Mouse (Mus musculus): ENCODE results near the gene Zzz3. TPM values are rescaled to one million over a fixed set of nuclear protein-coding genes. Genes with fewer than 3 reads are reported as not detected.

Gene Zzz3
- polyA plus RNA-seq, 1 experiment from 2014 or later: 22.8 TPM

- 85% methylated on average over 5 of the region's 5 CpGs for WGBS
- TF ChIP-seq EP300 (optimal IDR thresholded peaks at IDR 0.05) (no peak), CTCF (IDR thresholded peaks at IDR 0.05; ENCODE audit: low read depth) (no peak)
- H3K9ac ChIP-seq (ENCODE audit: low read length): no peak overlapping the region
- no peak overlapping the region for H3K4me3 ChIP-seq (ENCODE audit: low read depth, low read length)
- no peaks in the 10 kb centered on the region for H3K36me3 ChIP-seq (ENCODE audit: control insufficient read depth, insufficient read depth, low read length)
- H3K27ac ChIP-seq (replicated peaks): no peak overlapping the region
- no peaks in the 10 kb centered on the region for H3K4me1 ChIP-seq (replicated peaks; ENCODE audit: control insufficient read depth, insufficient read depth)
- ATAC-seq (ENCODE audit: low FRiP score, low TSS enrichment) (no peak), DNase-seq (ENCODE audit: low spot score) (no peak)
- H3K27me3 ChIP-seq (ENCODE audit: control insufficient read depth, insufficient read depth, low read length): no peaks in the 10 kb centered on the region
- no peak overlapping the region for H3K4me2 ChIP-seq (replicated peaks; ENCODE audit: low read depth)
- H3K9me3 ChIP-seq (ENCODE audit: control insufficient read depth, low read length): no peaks in the 10 kb centered on the region
These were observed 95.2 kb downstream of the Zzz3 start for GRCm38 (mm10) chr3:152490423-152490822.

GRCm38 (mm10) chr3:152492241-152492640 lies 97.0 kb downstream of the Zzz3 start:
- DNase-seq (ENCODE audit: low spot score) (no peak), ATAC-seq (ENCODE audit: low FRiP score, low TSS enrichment) (no peak)
- no peaks in the 10 kb centered on the region for H3K4me1 ChIP-seq (replicated peaks; ENCODE audit: control insufficient read depth, insufficient read depth)
- no peaks in the 10 kb centered on the region for H3K27me3 ChIP-seq (ENCODE audit: control insufficient read depth, insufficient read depth, low read length)
- no peak overlapping the region for H3K4me2 ChIP-seq (replicated peaks; ENCODE audit: low read depth)
- H3K27ac ChIP-seq (replicated peaks): no peak overlapping the region
- no peak for TF ChIP-seq CTCF (IDR thresholded peaks at IDR 0.05; ENCODE audit: low read depth)
- no peak for TF ChIP-seq EP300 (optimal IDR thresholded peaks at IDR 0.05)
- no peaks in the 10 kb centered on the region for H3K9me3 ChIP-seq (ENCODE audit: control insufficient read depth, low read length)
- no peak overlapping the region for H3K4me3 ChIP-seq (ENCODE audit: low read depth, low read length)
- no peaks in the 10 kb centered on the region for H3K36me3 ChIP-seq (ENCODE audit: control insufficient read depth, insufficient read depth, low read length)
- no peak overlapping the region for H3K9ac ChIP-seq (ENCODE audit: low read length)
- 75% methylated on average over 6 of the region's 6 CpGs for WGBS

GRCm38 (mm10) chr3:152493813-152494212 lies 98.5 kb downstream of the Zzz3 start:
- Histone ChIP-seq H3K9ac (ENCODE audit: low read length) (no peak overlapping the region), H3K36me3 (ENCODE audit: control insufficient read depth, insufficient read depth, low read length) (no peaks in the 10 kb centered on the region), H3K4me3 (ENCODE audit: low read depth, low read length) (no peak overlapping the region), H3K4me1 (replicated peaks; ENCODE audit: control insufficient read depth, insufficient read depth) (no peaks in the 10 kb centered on the region), H3K9me3 (ENCODE audit: control insufficient read depth, low read length) (no peaks in the 10 kb centered on the region), H3K4me2 (replicated peaks; ENCODE audit: low read depth) (no peak overlapping the region), H3K27ac (replicated peaks) (no peak overlapping the region), H3K27me3 (ENCODE audit: control insufficient read depth, insufficient read depth, low read length) (no peaks in the 10 kb centered on the region)
- 39% methylated on average over 2 of the region's 2 CpGs for WGBS
- no peak for ATAC-seq (ENCODE audit: low FRiP score, low TSS enrichment)
- DNase-seq (ENCODE audit: low spot score): no peak
- TF ChIP-seq CTCF (IDR thresholded peaks at IDR 0.05; ENCODE audit: low read depth) (no peak), EP300 (optimal IDR thresholded peaks at IDR 0.05) (no peak)

- no peak overlapping the region for H3K4me3 ChIP-seq (ENCODE audit: low read depth, low read length)
- no peaks in the 10 kb centered on the region for H3K27me3 ChIP-seq (ENCODE audit: control insufficient read depth, insufficient read depth, low read length)
- no peak for ATAC-seq (ENCODE audit: low FRiP score, low TSS enrichment)
- no peak overlapping the region for H3K4me2 ChIP-seq (replicated peaks; ENCODE audit: low read depth)
- no peak for DNase-seq (ENCODE audit: low spot score)
- 51% methylated on average over 12 of the region's 12 CpGs for WGBS
- no peaks in the 10 kb centered on the region for H3K9me3 ChIP-seq (ENCODE audit: control insufficient read depth, low read length)
- TF ChIP-seq CTCF (IDR thresholded peaks at IDR 0.05; ENCODE audit: low read depth) (no peak), EP300 (optimal IDR thresholded peaks at IDR 0.05) (no peak)
- H3K36me3 ChIP-seq (ENCODE audit: control insufficient read depth, insufficient read depth, low read length): no peaks in the 10 kb centered on the region
- H3K9ac ChIP-seq (ENCODE audit: low read length): no peak overlapping the region
- H3K27ac ChIP-seq (replicated peaks): no peak overlapping the region
- no peaks in the 10 kb centered on the region for H3K4me1 ChIP-seq (replicated peaks; ENCODE audit: control insufficient read depth, insufficient read depth)
These were observed 99.5 kb downstream of the Zzz3 start for GRCm38 (mm10) chr3:152494667-152495360.

DNA sequence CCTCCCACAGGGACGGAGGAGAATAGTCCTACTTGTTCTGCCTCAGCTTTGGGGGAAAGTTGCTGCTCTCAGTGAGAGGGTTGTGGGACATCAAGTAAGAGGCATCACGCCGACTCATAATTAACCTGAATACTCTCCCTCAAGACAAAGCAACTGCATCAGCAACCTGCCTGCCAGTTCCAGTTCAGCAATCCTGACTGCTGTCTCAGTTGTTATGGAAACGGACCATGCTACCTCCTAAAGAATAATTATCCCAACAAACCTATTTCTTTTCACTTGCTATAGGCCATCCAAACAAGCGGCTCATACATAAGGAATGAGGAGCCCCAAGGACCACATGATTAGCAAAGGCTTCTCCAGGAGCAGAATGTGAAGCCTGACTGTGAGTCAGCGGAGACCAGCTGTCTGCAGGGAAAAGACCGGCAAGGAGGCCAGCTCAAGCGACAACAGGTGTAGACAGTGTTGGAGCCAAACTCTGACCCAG lies 100.2 kb downstream of the Zzz3 start:
- Histone ChIP-seq H3K27me3 (ENCODE audit: control insufficient read depth, insufficient read depth, low read length) (no peaks in the 10 kb centered on the region), H3K27ac (replicated peaks) (no peak overlapping the region), H3K9ac (ENCODE audit: low read length) (no peak overlapping the region), H3K4me3 (ENCODE audit: low read depth, low read length) (no peak overlapping the region), H3K9me3 (ENCODE audit: control insufficient read depth, low read length) (no peaks in the 10 kb centered on the region), H3K36me3 (ENCODE audit: control insufficient read depth, insufficient read depth, low read length) (no peaks in the 10 kb centered on the region), H3K4me2 (replicated peaks; ENCODE audit: low read depth) (no peak overlapping the region), H3K4me1 (replicated peaks; ENCODE audit: control insufficient read depth, insufficient read depth) (no peaks in the 10 kb centered on the region)
- DNase-seq (ENCODE audit: low spot score) (no peak), ATAC-seq (ENCODE audit: low FRiP score, low TSS enrichment) (no peak)
- TF ChIP-seq CTCF (IDR thresholded peaks at IDR 0.05; ENCODE audit: low read depth): no peak
- no peak for TF ChIP-seq EP300 (optimal IDR thresholded peaks at IDR 0.05)
- WGBS: 77% methylated on average over 8 of the region's 8 CpGs

DNA sequence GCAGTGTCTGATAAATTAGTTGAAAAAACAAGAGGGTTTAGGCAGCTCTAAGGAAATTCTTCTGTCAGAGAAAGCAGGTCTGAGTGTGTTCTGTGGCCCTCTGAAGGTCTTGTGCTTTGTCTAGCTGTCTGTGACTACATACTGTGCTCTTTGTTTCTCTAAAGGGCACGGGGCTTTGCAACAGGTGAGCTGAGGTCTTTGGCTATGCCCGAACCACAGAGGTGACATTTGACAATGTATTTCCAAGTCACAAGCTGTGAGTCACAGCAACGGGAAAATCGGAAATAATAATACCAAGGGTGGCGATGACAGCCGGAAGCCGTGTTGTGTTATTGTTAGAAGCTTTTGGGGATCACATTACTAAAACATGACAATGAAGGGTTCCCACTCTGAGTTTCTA lies 101.8 kb downstream of the Zzz3 start:
- Histone ChIP-seq H3K27ac (replicated peaks) (no peak overlapping the region), H3K9ac (ENCODE audit: low read length) (no peak overlapping the region), H3K27me3 (ENCODE audit: control insufficient read depth, insufficient read depth, low read length) (no peaks in the 10 kb centered on the region), H3K9me3 (ENCODE audit: control insufficient read depth, low read length) (no peaks in the 10 kb centered on the region), H3K36me3 (ENCODE audit: control insufficient read depth, insufficient read depth, low read length) (no peaks in the 10 kb centered on the region), H3K4me1 (replicated peaks; ENCODE audit: control insufficient read depth, insufficient read depth) (no peaks in the 10 kb centered on the region), H3K4me3 (ENCODE audit: low read depth, low read length) (no peak overlapping the region), H3K4me2 (replicated peaks; ENCODE audit: low read depth) (no peak overlapping the region)
- DNase-seq (ENCODE audit: low spot score) (no peak), ATAC-seq (ENCODE audit: low FRiP score, low TSS enrichment) (no peak)
- TF ChIP-seq EP300 (optimal IDR thresholded peaks at IDR 0.05) (no peak), CTCF (IDR thresholded peaks at IDR 0.05; ENCODE audit: low read depth) (no peak)
- 49% methylated on average over 7 of the region's 7 CpGs for WGBS
